Mouse (Mus musculus) E14TG2a.4 (cell line): ENCODE data around the gene Ttll5.

Source experiments
- H3K27me3 ChIP-seq: 2 replicates; pipeline ENCODE4 v1.6.1; 2014; ENCODE audit warnings: low read length, control low read depth; ENCODE audit not compliant: insufficient read depth
- H3K36me3 ChIP-seq: 2 replicates; pipeline ENCODE4 v1.6.1; 2014; ENCODE audit warnings: low read length, control low read depth; ENCODE audit not compliant: insufficient read depth
- H3K4me1 ChIP-seq: replicated peaks from 2 replicates; pipeline ENCODE4 v1.6.1; 2014; ENCODE audit warnings: low read depth, low read length, control low read depth
- H3K4me3 ChIP-seq: replicated peaks from 2 replicates; pipeline ENCODE4 v1.5.1; 2014; ENCODE audit warnings: mild to moderate bottlenecking, low read length
- H3K9me3 ChIP-seq: 2 replicates; pipeline ENCODE4 v1.6.1; 2014; ENCODE audit warnings: low read length, control low read depth
- CTCF ChIP-seq: conservative IDR thresholded peaks from 2 replicates; pipeline ENCODE4 v1.5.1; 2014; ENCODE audit warnings: low read length
- NANOG ChIP-seq: IDR thresholded peaks from 2 replicates; pipeline ENCODE4 v1.6.1; 2014; ENCODE audit warnings: borderline replicate concordance, low read length, mixed read lengths
- POU5F1 ChIP-seq: IDR thresholded peaks from 2 replicates; pipeline ENCODE4 v1.6.1; 2014; ENCODE audit warnings: low read length, borderline replicate concordance

Ttll5 gene

DNA sequence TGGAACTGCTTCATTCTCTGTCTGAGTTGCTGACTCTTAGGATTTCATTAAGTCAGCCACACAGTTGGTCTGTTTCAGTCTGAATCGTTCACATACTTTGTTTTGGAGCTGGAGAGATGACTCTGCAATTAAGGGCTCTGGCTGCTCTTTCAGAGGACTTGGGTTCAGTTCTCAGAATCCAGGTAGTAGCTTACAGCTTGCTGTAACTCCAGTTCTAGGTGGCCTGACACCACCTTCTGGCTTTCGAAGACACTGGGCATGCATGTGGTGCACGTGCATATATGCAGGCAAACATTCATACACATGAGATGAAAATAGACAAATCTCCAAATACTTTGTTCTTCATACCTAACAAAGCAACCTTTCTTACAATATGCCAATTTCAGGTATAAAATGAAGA lies 5.4 kb downstream of the Ttll5 start:
- Histone ChIP-seq H3K36me3 (peaks cover 56% of the 10 kb centered on the region), H3K4me1 (peaks cover 7% of the 10 kb centered on the region; the same call in 1 of the 2 replicates), H3K27me3 (no peaks in the 10 kb centered on the region), H3K4me3 (no peak overlapping the region), H3K9me3 (no peaks in the 10 kb centered on the region)
- TF ChIP-seq NANOG = no peak

DNA sequence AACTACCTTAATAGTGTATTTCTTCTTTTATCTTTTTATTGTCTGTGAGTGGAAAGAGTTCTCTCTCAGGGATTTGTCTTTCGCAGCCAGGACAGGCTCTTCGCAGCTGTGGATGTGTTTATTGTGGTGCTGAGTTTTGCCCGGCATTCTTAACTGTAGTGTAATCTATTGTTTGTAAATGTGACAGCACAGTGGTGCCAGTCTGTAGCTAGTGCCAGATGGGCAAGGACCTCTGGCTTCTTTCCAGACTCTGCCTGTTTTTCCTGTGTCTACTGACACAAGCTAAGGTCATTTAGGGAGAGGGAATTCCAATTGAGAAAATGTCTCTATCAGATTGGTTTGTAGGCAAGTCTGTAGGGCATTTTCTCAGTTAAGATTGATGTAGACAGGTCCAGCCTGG lies 6.2 kb downstream of the Ttll5 start:
- Histone ChIP-seq H3K27me3 (no peaks in the 10 kb centered on the region), H3K4me1 (peaks cover 3% of the 10 kb centered on the region; the same call in 1 of the 2 replicates), H3K4me3 (no peak overlapping the region), H3K36me3 (peaks cover 56% of the 10 kb centered on the region), H3K9me3 (no peaks in the 10 kb centered on the region)
- TF ChIP-seq CTCF (no peak), NANOG (no peak)

GRCm38 (mm10) chr12:85834543-85834942 lies 10.1 kb downstream of the Ttll5 start:
- Histone ChIP-seq H3K27me3 (no peaks in the 10 kb centered on the region), H3K4me3 (no peak overlapping the region), H3K9me3 (no peaks in the 10 kb centered on the region), H3K4me1 (no peaks in the 10 kb centered on the region), H3K36me3 (peaks cover 29% of the 10 kb centered on the region)
- TF ChIP-seq NANOG (no peak), CTCF (no peak), POU5F1 (no peak)

GRCm38 (mm10) chr12:85837765-85838164 lies 13.3 kb downstream of the Ttll5 start:
- no peak overlapping the region for H3K4me3 ChIP-seq
- peaks cover 8% of the 10 kb centered on the region for H3K4me1 ChIP-seq
- TF ChIP-seq CTCF (peak; percentile 27), NANOG (no peak), POU5F1 (no peak)
- no peaks in the 10 kb centered on the region for H3K27me3 ChIP-seq
- no peaks in the 10 kb centered on the region for H3K9me3 ChIP-seq
- H3K36me3 ChIP-seq = peaks cover 22% of the 10 kb centered on the region

DNA sequence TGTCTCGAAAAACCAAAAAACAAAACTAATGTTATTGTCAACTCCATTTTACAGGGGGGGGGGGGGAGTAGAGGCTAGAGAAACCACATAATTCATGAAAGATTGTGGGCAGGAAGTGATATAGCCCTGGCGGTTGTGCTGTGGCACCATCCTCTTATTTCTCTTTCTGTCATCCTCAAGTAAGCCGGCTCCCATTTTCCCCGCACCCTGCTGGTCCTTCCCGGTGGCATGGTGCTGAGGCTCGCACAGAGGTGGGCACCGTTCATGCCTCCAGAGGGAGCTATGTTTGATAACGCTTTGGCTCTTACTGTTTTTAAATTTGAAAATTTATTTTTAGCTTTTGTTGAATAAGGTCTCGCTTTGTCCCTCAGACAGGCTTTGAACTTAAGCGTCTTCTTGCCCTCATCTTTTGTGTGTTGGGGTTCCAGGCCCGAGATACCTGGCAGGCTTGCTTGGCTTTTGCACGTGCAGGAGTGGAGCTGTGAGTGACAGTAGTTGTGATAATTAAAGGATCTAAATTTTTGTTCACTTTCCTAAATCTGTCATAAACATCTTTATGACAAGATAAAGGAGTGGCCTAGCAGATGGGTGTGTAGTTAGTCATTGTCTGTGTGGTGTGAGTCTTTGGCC lies 15.0 kb downstream of the Ttll5 start:
- Histone ChIP-seq H3K27me3 (no peaks in the 10 kb centered on the region), H3K4me1 (peaks cover 8% of the 10 kb centered on the region), H3K36me3 (peaks cover 23% of the 10 kb centered on the region), H3K9me3 (no peaks in the 10 kb centered on the region), H3K4me3 (no peak overlapping the region)
- TF ChIP-seq NANOG = no peak
- TF ChIP-seq POU5F1 = no peak
- TF ChIP-seq CTCF = no peak

DNA sequence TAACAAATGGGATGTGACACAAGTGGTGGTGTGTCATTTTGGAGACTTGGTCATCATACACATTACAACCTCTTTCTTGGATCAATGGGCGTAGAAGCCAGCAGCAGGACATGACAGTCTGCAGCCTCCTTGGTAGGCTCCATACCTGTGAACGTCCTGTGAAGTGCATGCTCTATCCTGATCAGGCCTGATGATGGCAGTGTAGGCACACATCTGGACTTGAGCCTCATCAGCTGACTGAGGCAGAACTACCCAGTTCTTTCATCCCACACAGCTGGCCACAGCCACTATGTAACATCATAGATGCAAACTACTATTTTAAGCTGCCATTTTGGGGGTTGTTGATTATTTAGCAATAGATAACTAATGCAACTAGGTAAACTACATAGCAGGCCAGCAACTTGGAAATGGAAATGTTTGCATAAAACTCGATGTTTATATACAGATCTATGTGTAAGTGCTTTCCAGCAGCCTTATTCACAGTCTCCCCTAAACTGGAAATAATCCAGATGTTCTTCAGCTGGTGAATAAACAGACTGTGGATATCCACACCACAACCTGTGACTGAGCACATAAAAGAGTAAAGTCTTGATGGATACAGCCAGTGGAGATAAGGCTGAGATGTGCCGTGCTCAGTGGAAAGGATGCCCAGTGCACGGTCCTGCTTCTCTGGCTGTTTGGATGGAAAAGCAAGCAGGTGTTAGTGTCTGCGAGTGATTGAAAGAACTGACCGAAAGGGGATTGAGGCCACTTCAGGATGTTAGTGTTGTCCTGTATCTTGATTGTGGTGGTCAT lies 23.9 kb downstream of the Ttll5 start:
- H3K4me1 ChIP-seq = no peaks in the 10 kb centered on the region
- peaks cover 40% of the 10 kb centered on the region for H3K36me3 ChIP-seq
- no peaks in the 10 kb centered on the region for H3K27me3 ChIP-seq
- no peaks in the 10 kb centered on the region for H3K9me3 ChIP-seq
- no peak overlapping the region for H3K4me3 ChIP-seq
- peak; percentile 22; the same call in 1 of the 2 replicates for TF ChIP-seq CTCF
- TF ChIP-seq POU5F1 = no peak

DNA sequence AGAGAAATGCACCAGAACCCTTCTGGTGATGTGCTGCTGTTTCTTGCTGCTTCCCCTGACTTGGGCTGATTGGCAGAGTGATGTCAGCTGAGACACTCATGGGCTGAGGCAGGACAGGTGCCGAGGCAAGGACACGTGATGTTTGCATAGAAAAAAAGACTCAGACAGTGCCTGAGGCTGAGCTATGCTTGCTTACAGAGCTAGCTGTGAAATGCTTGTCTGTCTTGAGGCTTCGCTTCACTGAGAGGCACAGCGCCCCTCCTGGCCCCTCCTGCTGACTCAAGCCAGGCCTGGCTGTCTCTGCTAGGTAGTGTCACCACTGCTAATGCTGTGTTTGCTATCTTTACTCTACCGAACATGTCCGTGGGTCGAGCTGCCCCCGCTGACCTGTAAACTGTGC lies 26.2 kb downstream of the Ttll5 start:
- Histone ChIP-seq H3K36me3 (peaks cover 26% of the 10 kb centered on the region), H3K27me3 (no peaks in the 10 kb centered on the region), H3K4me1 (no peaks in the 10 kb centered on the region), H3K4me3 (no peak overlapping the region), H3K9me3 (no peaks in the 10 kb centered on the region)
- no peak for TF ChIP-seq POU5F1
- no peak for TF ChIP-seq NANOG
- TF ChIP-seq CTCF = no peak

DNA sequence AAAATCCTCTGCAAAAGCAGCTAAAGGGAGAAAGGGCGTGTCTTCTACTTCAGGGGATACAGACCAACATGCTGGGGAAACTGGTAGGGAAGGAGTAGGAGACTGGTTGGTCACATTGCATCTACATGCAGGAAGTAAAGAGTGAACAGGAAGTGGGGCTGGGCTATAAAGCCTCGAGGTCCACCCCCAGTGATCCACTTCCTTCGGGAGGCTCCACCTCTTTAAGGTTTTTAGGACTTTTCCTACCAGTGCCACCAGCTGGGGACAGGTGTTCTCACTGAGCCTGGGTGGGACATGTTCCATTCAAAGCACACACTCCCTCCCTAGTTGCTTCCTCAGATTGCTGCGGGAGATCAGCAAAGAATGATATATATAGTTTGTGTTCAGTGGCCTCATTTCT lies 29.4 kb downstream of the Ttll5 start:
- H3K27me3 ChIP-seq = no peaks in the 10 kb centered on the region
- H3K36me3 ChIP-seq = peaks cover 19% of the 10 kb centered on the region
- no peak for TF ChIP-seq CTCF
- no peak for TF ChIP-seq POU5F1
- no peak for TF ChIP-seq NANOG
- peaks cover 8% of the 10 kb centered on the region; the same call in 1 of the 2 replicates for H3K4me1 ChIP-seq
- no peak overlapping the region for H3K4me3 ChIP-seq
- 0 out of 2 replicates have a peak, but pooled peaks cover 2% of the 10 kb centered on the region for H3K9me3 ChIP-seq

DNA sequence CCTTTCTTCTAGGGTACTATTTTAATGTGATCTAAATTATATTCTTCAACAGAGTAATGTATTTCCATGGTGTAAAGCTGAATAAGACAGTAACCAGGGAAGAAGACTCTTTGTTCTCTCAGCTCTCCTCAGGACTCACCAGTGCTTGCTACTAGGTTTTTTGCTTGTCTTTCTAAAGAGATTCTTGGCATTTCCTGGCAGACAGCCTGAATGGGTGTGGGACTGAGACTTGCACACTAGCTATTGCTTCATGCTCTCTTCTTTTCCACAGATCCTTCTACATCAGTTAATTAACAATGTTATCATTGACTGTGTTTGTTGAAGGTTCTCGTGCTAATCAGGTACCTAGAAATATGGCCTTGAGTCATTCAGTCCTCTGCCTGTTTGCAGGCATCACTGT lies 29.8 kb downstream of the Ttll5 start:
- no peak overlapping the region for H3K4me3 ChIP-seq
- H3K9me3 ChIP-seq = 0 out of 2 replicates have a peak, but pooled peaks cover 2% of the 10 kb centered on the region
- H3K36me3 ChIP-seq = peaks cover 15% of the 10 kb centered on the region
- peaks cover 8% of the 10 kb centered on the region; the same call in 1 of the 2 replicates for H3K4me1 ChIP-seq
- H3K27me3 ChIP-seq = no peaks in the 10 kb centered on the region
- no peak for TF ChIP-seq CTCF
- no peak for TF ChIP-seq NANOG
- no peak for TF ChIP-seq POU5F1
